Mouse (Mus musculus) ES-Bruce4 (cell line): ENCODE results near the gene Spdl1. TPM values are rescaled to one million over a fixed set of nuclear protein-coding genes. Genes with fewer than 3 reads are reported as not detected.

Experiments
- H3K27ac ChIP-seq: 2 replicates; pipeline ENCODE4 v1.5.1; 2012; ENCODE audit warnings: low read length, inconsistent platforms; ENCODE audit not compliant: insufficient read depth
- H3K27me3 ChIP-seq: 2 replicates; pipeline ENCODE4 v1.6.1; 2012; ENCODE audit warnings: mild to moderate bottlenecking, low read length, inconsistent platforms; ENCODE audit not compliant: control insufficient read depth, poor library complexity, insufficient read depth, severe bottlenecking
- H3K36me3 ChIP-seq: 2 replicates; pipeline ENCODE4 v1.6.1; 2012; ENCODE audit warnings: inconsistent platforms, mild to moderate bottlenecking, low read length, moderate library complexity; ENCODE audit not compliant: control insufficient read depth, poor library complexity, insufficient read depth, severe bottlenecking
- H3K4me1 ChIP-seq: one replicate; pipeline ENCODE4 v1.8.1; 2011; ENCODE audit warnings: low read length; ENCODE audit not compliant: control insufficient read depth, insufficient read depth
- H3K4me3 ChIP-seq: 2 replicates; pipeline ENCODE4 v1.5.1; 2011; ENCODE audit warnings: low read depth, mild to moderate bottlenecking, low read length
- H3K9ac ChIP-seq: 2 replicates; pipeline ENCODE4 v1.6.1; 2012; ENCODE audit warnings: low read depth, mild to moderate bottlenecking, inconsistent platforms; ENCODE audit not compliant: poor library complexity, severe bottlenecking
- H3K9me3 ChIP-seq: replicated peaks from 2 replicates; pipeline ENCODE4 v1.6.1; 2012; ENCODE audit warnings: mild to moderate bottlenecking, low read length, inconsistent platforms; ENCODE audit not compliant: control insufficient read depth, poor library complexity, insufficient read depth, severe bottlenecking
- CTCF ChIP-seq: IDR thresholded peaks from one replicate; pipeline ENCODE4 v1.8.1; 2011; ENCODE audit warnings: low read depth, low read length
- EP300 ChIP-seq: IDR thresholded peaks from 2 replicates; pipeline ENCODE4 v1.6.1; 2011; ENCODE audit warnings: low read depth, low read length; ENCODE audit not compliant: insufficient read depth
- POLR2A ChIP-seq: IDR thresholded peaks from one replicate; pipeline ENCODE4 v1.8.1; 2011; ENCODE audit warnings: low read length; ENCODE audit not compliant: insufficient read depth
- polyA plus RNA-seq: library from polyadenylated mRNA; stranded (reverse); fragments of >200 nt; gene quantifications from 2 replicates; pipeline ENCODE4 v1.2.4, GENCODE M21; 2011; ENCODE audit warnings: low read depth; ENCODE audit not compliant: missing spikeins, insufficient read depth, insufficient read length

Spdl1 gene
- polyA plus RNA-seq, 1 experiment = 41.2 TPM

DNA sequence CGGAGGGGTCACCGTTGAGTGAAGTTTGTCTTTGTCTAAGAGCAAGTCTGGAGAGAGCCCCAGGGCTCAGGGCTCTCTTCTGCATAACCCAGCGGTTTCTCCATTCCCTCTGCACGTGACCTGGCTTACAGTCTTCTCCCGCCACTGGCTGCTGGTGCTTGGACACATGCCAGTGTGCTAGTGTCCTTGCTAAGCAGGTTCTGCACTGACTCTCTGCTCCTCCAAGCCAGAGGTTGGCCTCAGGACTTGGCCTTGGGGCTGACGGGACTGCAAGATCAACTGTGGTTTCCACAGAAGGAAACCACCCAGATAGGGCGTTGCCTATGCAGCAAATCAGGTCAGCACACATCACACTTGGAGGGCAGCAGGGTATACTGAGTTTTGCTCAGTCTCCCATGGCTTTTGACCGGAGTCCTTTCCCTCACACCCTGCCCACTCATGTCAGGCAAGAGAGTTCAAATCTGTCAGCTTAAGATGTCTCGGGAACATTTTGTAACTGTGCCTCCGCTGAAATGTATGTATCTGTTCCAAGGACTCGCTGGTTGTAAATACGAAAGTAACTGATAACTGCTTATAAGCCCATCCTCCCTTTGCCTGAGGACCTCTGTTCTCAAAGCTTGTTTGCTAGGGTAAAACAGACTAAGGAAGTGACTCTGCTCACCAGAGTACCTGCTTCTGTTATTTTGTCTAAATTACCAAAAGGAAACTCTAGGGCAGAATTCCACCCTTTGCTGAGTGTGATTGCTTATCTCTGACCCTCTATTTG lies 62.0 kb downstream of the Spdl1 start:
- Histone ChIP-seq H3K9ac (no peak overlapping the region), H3K27ac (no peak overlapping the region), H3K36me3 (no peaks in the 10 kb centered on the region), H3K4me1 (peaks cover 2% of the 10 kb centered on the region), H3K27me3 (no peaks in the 10 kb centered on the region), H3K4me3 (no peak overlapping the region), H3K9me3 (no peaks in the 10 kb centered on the region)
- TF ChIP-seq POLR2A (no peak), CTCF (no peak), EP300 (no peak)

DNA sequence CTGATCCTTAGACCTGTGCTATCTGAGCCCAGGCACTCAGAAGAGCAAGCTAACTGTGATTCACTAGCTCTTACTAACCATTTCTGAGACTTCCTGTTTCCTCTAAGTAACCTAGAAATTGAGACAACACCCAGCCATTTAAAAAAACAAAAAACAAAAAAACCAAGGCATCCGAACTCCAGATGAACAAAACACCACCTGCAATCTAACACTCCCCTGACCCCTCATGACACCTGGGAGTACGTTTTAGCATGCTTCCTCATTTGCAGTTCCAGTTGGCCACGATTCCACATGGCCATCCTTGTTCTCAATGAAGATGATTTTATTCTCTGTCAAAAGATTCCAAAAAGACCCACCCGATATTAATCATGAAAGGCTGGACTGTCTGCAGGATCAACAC lies 62.8 kb downstream of the Spdl1 start:
- H3K36me3 ChIP-seq = no peaks in the 10 kb centered on the region
- H3K9ac ChIP-seq = no peak overlapping the region
- no peak overlapping the region for H3K27ac ChIP-seq
- H3K4me1 ChIP-seq = peaks cover 2% of the 10 kb centered on the region
- H3K9me3 ChIP-seq = 0 out of 2 replicates have a peak, but pooled peaks cover 4% of the 10 kb centered on the region
- no peaks in the 10 kb centered on the region for H3K27me3 ChIP-seq
- TF ChIP-seq CTCF (no peak), EP300 (no peak), POLR2A (no peak)
- no peak overlapping the region for H3K4me3 ChIP-seq

DNA sequence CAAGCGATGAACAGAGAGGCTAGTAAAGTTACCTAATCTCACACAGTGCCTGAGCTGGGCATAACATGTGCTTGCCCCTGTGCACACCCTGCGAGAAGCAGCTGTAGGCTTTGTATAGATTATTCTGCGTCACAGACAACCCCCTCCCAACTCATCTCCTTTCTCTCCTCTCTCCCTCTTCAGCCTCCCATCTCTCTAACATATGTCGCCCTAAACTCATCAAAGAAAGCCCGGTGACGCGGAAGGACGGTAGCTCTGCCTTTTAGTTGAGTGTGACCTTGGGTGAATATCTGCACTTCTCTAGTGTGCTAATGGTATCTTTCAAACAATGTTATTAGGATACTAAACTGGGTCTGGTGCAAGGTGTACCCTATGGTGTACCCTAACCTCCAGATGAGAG lies 63.5 kb downstream of the Spdl1 start:
- TF ChIP-seq EP300 (no peak), POLR2A (no peak), CTCF (no peak)
- H3K9ac ChIP-seq = no peak overlapping the region
- H3K27ac ChIP-seq = no peak overlapping the region
- 0 out of 2 replicates have a peak, but pooled peaks cover 4% of the 10 kb centered on the region for H3K9me3 ChIP-seq
- no peaks in the 10 kb centered on the region for H3K27me3 ChIP-seq
- no peaks in the 10 kb centered on the region for H3K36me3 ChIP-seq
- H3K4me1 ChIP-seq = peaks cover 2% of the 10 kb centered on the region
- no peak overlapping the region for H3K4me3 ChIP-seq

DNA sequence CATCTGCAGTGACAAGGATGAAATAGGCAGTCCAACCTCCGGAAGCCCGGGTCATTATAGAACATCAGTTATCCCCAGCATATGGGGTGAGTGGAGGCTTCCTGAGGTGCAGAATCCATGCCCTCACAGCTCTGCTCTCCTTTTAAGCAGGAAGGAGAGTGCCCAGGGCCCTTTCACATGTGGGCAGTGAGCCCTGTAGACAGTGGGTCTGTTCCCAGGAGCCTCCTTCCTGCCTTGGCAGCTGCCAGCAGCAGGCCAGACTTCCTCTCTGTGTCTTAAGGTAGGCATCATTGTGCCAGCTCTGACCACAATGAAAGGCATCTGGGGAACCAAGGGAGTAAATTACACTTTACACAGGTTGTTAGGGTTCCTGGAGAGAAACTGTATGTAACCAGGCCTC lies 64.0 kb downstream of the Spdl1 start:
- Histone ChIP-seq H3K4me3 (no peak overlapping the region), H3K4me1 (peaks cover 2% of the 10 kb centered on the region), H3K9me3 (0 out of 2 replicates have a peak, but pooled peaks cover 4% of the 10 kb centered on the region), H3K9ac (no peak overlapping the region), H3K27ac (no peak overlapping the region), H3K36me3 (no peaks in the 10 kb centered on the region), H3K27me3 (no peaks in the 10 kb centered on the region)
- TF ChIP-seq POLR2A (no peak), EP300 (no peak), CTCF (no peak)

- TF ChIP-seq CTCF (no peak), EP300 (no peak), POLR2A (no peak)
- Histone ChIP-seq H3K27me3 (no peaks in the 10 kb centered on the region), H3K27ac (no peak overlapping the region), H3K36me3 (no peaks in the 10 kb centered on the region), H3K4me3 (no peak overlapping the region), H3K4me1 (no peaks in the 10 kb centered on the region), H3K9me3 (0 out of 2 replicates have a peak, but pooled peaks cover 4% of the 10 kb centered on the region), H3K9ac (no peak overlapping the region)
Measured at GRCm38 (mm10) chr11:34763739-34764361, 69.6 kb downstream of the Spdl1 start.

GRCm38 (mm10) chr11:34762570-34763127 lies 70.8 kb downstream of the Spdl1 start:
- Histone ChIP-seq H3K27me3 (no peaks in the 10 kb centered on the region), H3K9me3 (0 out of 2 replicates have a peak, but pooled peaks cover 4% of the 10 kb centered on the region), H3K4me3 (no peak overlapping the region), H3K36me3 (no peaks in the 10 kb centered on the region), H3K9ac (no peak overlapping the region), H3K27ac (no peak overlapping the region), H3K4me1 (no peaks in the 10 kb centered on the region)
- TF ChIP-seq POLR2A (no peak), EP300 (no peak), CTCF (no peak)
